Mouse (Mus musculus) forebrain, embryonic 12.5 days (tissue): ENCODE data around the gene Sspn. TPM values are rescaled to one million over a fixed set of nuclear protein-coding genes. Genes with fewer than 3 reads are reported as not detected.
A peak's percentile ranks its signal among the peaks of the same experiment; 100 is the strongest.

Source experiments
- ATAC-seq: fragments of 200-750 bp; cut with Nextera tagmentation; 2 replicates; pipeline ENCODE4 v1.8.0; 2017; ENCODE audit warnings: moderate TSS enrichment; ENCODE audit not compliant: low FRiP score
- H3K27ac ChIP-seq: fragments of 300-500 bp; sonication (generic); 2 replicates; pipeline ENCODE4 v1.5.1; 2016; ENCODE audit warnings: mild to moderate bottlenecking
- H3K27me3 ChIP-seq: fragments of 300-500 bp; sonication (generic); 2 replicates; pipeline ENCODE4 v1.6.1; 2016; ENCODE audit warnings: mild to moderate bottlenecking
- H3K36me3 ChIP-seq: fragments of 300-500 bp; sonication (generic); replicated peaks from 2 replicates; pipeline ENCODE4 v1.6.1; 2016; ENCODE audit warnings: mild to moderate bottlenecking
- H3K4me1 ChIP-seq: fragments of 300-500 bp; sonication (generic); 2 replicates; pipeline ENCODE4 v1.6.1; 2016
- H3K4me2 ChIP-seq: fragments of 300-500 bp; sonication (generic); 2 replicates; pipeline ENCODE4 v1.6.1; 2016; ENCODE audit warnings: mild to moderate bottlenecking, moderate library complexity
- H3K4me3 ChIP-seq: fragments of 300-500 bp; sonication (generic); replicated peaks from 2 replicates; pipeline ENCODE4 v1.5.1; 2016; ENCODE audit warnings: mild to moderate bottlenecking
- H3K9ac ChIP-seq: fragments of 300-500 bp; sonication (generic); 2 replicates; pipeline ENCODE4 v1.6.1; 2016; ENCODE audit warnings: mild to moderate bottlenecking
- H3K9me3 ChIP-seq: fragments of 300-500 bp; sonication (generic); 2 replicates; pipeline ENCODE4 v1.6.1; 2016
- WGBS: fragments of 180-500 bp; shearing (Covaris S2); methylation state at CpG from one replicate; pipeline ENCODE4 v1.1.7; 2016; 5-methylcytosine and 5-hydroxymethylcytosine counted together
- polyA plus RNA-seq: library from polyadenylated mRNA; unstranded; fragments of >200 nt; fragmentation: Nextera tagmentation; extraction: Ambion mirVana; gene quantifications from 2 replicates; pipeline ENCODE4 v1.2.1, GENCODE M21; 2016

Gene Sspn
- polyA plus RNA-seq, 1 experiment from 2014 or later = 3.2 TPM

DNA sequence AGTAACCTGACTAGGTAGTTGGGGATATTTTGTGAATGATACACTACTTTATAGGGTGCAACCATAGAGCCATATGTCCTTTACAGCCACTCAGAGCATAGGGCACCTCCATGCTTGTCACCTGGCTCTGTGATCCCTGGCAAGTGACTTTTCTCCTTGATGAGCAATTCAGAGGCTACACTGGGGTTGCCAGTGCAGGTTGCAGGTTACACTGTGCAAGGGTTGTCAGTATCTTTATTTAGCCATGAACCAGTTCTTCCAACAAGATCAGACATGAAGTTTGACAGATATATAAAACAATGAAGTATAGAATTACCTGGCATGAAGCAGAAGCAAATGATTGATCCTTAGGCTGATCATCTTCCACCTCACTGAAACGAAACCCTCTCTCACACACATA lies 59.1 kb downstream of the Sspn start:
- H3K27me3 ChIP-seq = no peaks in the 10 kb centered on the region
- no peak overlapping the region for H3K9ac ChIP-seq
- H3K4me2 ChIP-seq = no peak overlapping the region
- H3K4me1 ChIP-seq = no peaks in the 10 kb centered on the region
- H3K27ac ChIP-seq = no peak overlapping the region
- no peaks in the 10 kb centered on the region for H3K9me3 ChIP-seq
- no peaks in the 10 kb centered on the region for H3K36me3 ChIP-seq
- WGBS = 78% methylated on average over 1 of the region's 1 CpGs
- ATAC-seq = no peak
- H3K4me3 ChIP-seq = no peak overlapping the region

DNA sequence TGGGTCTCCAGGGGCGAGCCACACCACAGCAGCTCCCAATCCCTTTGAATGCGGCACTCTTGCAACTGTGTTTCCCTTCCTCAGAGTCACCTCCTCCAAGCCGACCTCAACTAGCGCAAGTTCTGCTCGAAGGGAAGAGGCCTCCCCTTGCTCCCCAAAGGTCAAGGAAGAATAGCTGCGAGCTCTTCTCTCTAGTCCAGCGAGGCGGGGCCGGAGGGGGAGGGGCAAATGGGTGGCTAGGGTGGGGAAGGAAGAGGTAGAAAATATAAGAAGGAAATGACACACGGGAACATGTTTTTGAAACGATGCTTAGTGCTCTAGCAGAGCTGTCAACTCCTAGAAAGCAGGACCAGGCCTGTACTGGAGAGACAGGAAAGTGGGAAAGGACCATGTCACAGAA lies 61.1 kb downstream of the Sspn start:
- Histone ChIP-seq H3K27me3 (no peaks in the 10 kb centered on the region), H3K36me3 (no peaks in the 10 kb centered on the region), H3K4me2 (no peak overlapping the region), H3K9me3 (no peaks in the 10 kb centered on the region), H3K4me1 (no peaks in the 10 kb centered on the region), H3K9ac (no peak overlapping the region), H3K27ac (no peak overlapping the region), H3K4me3 (no peak overlapping the region)
- ATAC-seq = no peak
- 80% methylated on average over 11 of the region's 11 CpGs for WGBS

GRCm38 (mm10) chr6:145992985-145993384 lies 61.5 kb downstream of the Sspn start:
- 94% methylated on average over 10 of the region's 10 CpGs for WGBS
- Histone ChIP-seq H3K36me3 (no peaks in the 10 kb centered on the region), H3K4me3 (no peak overlapping the region), H3K9me3 (no peaks in the 10 kb centered on the region), H3K9ac (no peak overlapping the region), H3K27me3 (no peaks in the 10 kb centered on the region), H3K4me2 (no peak overlapping the region), H3K27ac (no peak overlapping the region), H3K4me1 (no peaks in the 10 kb centered on the region)
- ATAC-seq = no peak

DNA sequence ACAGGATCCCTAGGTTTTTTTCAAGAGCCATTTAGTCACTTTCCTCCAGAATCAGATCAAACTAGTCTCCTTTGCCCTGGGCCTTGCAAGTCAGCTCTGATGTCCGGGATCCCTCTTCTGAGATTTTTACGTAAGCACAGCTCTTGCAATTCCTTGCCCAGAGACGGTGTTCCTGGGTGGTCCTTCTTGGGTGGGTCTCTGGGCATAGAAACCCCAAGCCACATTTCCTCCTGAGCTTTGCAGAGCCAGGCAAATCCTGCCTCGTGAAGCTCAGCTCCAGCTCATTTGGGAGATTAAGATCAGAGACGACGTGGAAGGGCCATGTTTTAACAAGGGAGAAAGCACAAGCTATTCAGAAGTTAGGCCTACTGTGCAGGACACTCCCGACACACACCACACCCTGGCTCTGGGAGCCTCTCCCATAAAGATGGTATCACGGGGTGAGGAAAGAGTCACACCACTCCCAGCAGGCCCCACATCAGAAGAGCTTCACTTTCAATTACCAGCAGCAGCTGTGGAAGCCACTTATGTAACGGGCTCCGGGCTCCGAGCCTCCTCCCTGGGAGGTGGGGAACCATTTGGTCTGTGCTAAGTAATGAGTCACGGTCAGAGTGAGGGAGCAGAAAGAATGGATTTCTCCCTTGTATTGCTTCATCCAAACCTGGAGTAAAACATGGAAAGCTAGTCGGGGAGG lies 67.0 kb downstream of the Sspn start:
- 0 out of 2 replicates have a peak, but pooled peaks have one; percentile 14 for ATAC-seq
- 21% methylated on average over 13 of the region's 13 CpGs for WGBS
- Histone ChIP-seq H3K36me3 (no peaks in the 10 kb centered on the region), H3K4me2 (no peak overlapping the region), H3K27ac (no peak overlapping the region), H3K9ac (no peak overlapping the region), H3K27me3 (no peaks in the 10 kb centered on the region), H3K4me3 (no peak overlapping the region), H3K4me1 (peaks cover 8% of the 10 kb centered on the region; the same call in 1 of the 2 replicates), H3K9me3 (no peaks in the 10 kb centered on the region)

DNA sequence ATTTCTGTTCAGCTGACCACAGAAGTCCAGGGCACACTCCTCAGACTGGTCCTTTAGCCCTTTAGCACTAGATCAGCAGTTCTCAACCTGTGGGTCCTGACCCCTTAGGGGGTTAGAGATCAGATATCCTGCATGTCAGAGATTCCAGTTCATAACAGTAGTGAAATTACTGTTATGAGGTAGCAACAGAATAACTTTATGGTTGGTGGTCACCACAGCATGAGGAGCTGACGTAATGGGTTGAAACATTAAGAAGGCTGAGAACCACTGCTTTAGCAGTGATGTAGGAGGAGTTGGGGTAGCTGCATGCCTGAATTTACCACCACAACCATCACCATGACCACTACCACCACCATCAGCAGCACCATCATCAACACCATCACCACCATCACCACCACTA lies 69.3 kb downstream of the Sspn start:
- H3K36me3 ChIP-seq = no peaks in the 10 kb centered on the region
- 93% methylated on average over 1 of the region's 1 CpGs for WGBS
- H3K4me2 ChIP-seq = no peak overlapping the region
- no peak overlapping the region for H3K4me3 ChIP-seq
- H3K9ac ChIP-seq = no peak overlapping the region
- H3K4me1 ChIP-seq = peaks cover 8% of the 10 kb centered on the region; the same call in 1 of the 2 replicates
- H3K9me3 ChIP-seq = no peaks in the 10 kb centered on the region
- ATAC-seq = no peak
- no peaks in the 10 kb centered on the region for H3K27me3 ChIP-seq
- no peak overlapping the region for H3K27ac ChIP-seq

DNA sequence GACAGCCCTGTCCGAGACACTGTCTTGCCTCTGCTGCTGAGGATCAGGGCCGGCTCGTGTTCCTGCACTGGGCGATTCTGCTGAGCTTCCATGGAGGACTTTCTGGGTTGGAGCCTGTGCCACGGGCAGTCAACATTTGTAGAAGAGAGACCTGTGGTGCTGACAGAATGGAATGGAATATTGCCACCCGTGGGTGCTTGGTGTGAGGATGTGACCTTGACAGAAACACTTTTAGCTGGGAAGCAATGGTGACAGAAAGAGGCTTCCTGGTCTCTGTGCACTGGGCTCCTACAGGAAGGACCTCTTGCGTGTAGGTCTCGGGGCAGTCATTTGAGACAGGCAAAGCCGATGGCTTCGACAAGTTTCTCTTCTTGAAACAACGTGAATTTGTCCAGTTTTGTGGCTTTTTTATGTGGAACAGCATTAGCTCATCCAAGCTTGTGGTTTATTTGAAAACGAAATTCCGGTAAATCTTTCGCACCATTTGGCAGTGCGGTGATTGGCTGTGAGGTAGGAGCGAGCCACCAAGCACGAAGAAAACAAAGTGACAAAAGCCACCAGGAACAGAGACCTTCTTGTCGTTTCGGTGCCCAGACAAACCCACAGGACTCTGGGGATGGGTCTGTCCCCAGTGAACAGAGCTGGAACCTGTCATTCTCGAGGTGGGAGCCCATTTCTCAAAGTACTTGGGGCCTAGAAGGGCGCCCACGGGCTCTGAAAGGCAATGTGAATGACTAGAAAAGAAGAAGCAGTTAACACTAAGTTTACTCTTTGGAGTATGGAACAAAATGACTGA lies 70.2 kb downstream of the Sspn start:
- H3K36me3 ChIP-seq = no peaks in the 10 kb centered on the region
- H3K4me2 ChIP-seq = no peak overlapping the region
- H3K4me3 ChIP-seq = no peak overlapping the region
- H3K4me1 ChIP-seq = peaks cover 8% of the 10 kb centered on the region; the same call in 1 of the 2 replicates
- no peak overlapping the region for H3K9ac ChIP-seq
- no peak overlapping the region for H3K27ac ChIP-seq
- H3K9me3 ChIP-seq = no peaks in the 10 kb centered on the region
- ATAC-seq = no peak
- WGBS = 92% methylated on average over 22 of the region's 22 CpGs
- no peaks in the 10 kb centered on the region for H3K27me3 ChIP-seq

GRCm38 (mm10) chr6:146004174-146004601 lies 72.7 kb downstream of the Sspn start:
- ATAC-seq = no peak

DNA sequence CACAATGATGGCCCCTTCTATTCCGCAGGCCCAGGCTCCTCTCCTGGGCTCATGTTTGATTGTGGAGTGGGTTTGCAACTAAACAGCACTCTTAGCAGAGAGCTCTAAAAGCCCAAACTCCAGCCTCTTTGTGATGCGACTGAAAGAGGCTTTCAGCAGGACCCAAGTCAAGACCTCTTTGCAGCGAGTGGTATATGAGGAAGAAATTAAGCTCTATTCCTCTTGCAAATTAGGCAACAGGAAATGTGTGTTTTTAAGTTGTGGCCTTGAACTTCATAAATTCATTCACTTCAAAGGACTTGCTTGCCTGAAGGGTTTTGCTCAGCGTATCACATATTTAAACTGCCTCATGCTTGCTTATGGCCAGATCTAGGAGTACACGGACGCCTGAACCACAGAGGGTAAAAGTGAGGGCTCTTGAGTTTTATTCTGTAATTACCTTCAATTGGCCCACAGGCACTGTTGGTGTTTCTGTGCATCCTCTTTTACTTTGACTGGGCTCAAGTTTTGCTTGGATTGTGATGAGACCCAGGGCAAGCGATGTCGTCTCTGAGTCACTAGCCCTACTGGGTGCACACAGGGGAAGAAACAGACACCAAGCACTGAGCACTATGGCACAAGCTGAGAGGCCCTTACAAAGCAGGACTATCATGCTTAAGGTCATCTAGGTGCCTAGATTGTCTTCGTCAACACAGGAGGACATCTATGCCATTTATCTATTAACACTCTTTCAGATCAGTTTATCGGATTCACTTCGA lies 73.9 kb downstream of the Sspn start:
- H3K4me2 ChIP-seq = no peak overlapping the region
- H3K9me3 ChIP-seq = no peaks in the 10 kb centered on the region
- H3K9ac ChIP-seq = no peak overlapping the region
- ATAC-seq = no peak
- peaks cover 12% of the 10 kb centered on the region; the same call in 1 of the 2 replicates for H3K4me1 ChIP-seq
- 89% methylated on average over 11 of the region's 11 CpGs for WGBS
- no peak overlapping the region for H3K27ac ChIP-seq
- no peaks in the 10 kb centered on the region for H3K36me3 ChIP-seq
- H3K27me3 ChIP-seq = no peaks in the 10 kb centered on the region
- no peak overlapping the region for H3K4me3 ChIP-seq

More at GRCm38 (mm10) chr6:146004174-146004601, 72.7 kb downstream of the Sspn start:
- Histone ChIP-seq H3K27me3 (no peaks in the 10 kb centered on the region), H3K9me3 (no peaks in the 10 kb centered on the region), H3K27ac (no peak overlapping the region), H3K36me3 (no peaks in the 10 kb centered on the region), H3K4me1 (peaks cover 9% of the 10 kb centered on the region; the same call in 1 of the 2 replicates), H3K9ac (no peak overlapping the region), H3K4me3 (no peak overlapping the region), H3K4me2 (no peak overlapping the region)
- WGBS = 87% methylated on average over 3 of the region's 3 CpGs

- Histone ChIP-seq H3K9me3 (no peaks in the 10 kb centered on the region), H3K4me3 (no peak overlapping the region), H3K9ac (no peak overlapping the region), H3K4me1 (peaks cover 15% of the 10 kb centered on the region; the same call in 1 of the 2 replicates), H3K36me3 (no peaks in the 10 kb centered on the region), H3K27ac (no peak overlapping the region), H3K27me3 (no peaks in the 10 kb centered on the region), H3K4me2 (no peak overlapping the region)
- ATAC-seq = no peak
- WGBS = 76% methylated on average over 3 of the region's 3 CpGs
These were observed 74.6 kb downstream of the Sspn start for GRCm38 (mm10) chr6:146005935-146006564.

DNA sequence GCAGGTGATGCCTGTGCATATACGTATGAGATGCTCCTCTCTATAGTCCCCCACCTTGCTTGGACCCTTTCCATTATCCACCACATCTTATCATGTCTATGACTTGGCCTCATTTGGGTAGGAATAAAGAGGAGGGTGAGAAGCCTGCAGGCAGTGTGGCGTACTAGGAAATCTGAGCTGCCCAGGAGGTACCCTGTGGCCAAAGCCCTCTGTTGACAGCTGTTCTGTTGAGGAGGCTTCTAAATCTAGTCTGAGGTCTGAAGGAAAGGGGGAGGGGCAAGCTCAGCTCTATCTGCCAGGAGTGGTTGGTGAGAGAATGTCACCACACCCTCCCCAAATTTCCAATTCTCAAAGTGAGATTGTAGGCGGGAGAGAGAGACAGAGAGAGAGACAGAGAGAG lies 75.3 kb downstream of the Sspn start:
- no peak for ATAC-seq
- Histone ChIP-seq H3K4me1 (peaks cover 15% of the 10 kb centered on the region; the same call in 1 of the 2 replicates), H3K36me3 (no peaks in the 10 kb centered on the region), H3K4me2 (no peak overlapping the region), H3K9me3 (no peaks in the 10 kb centered on the region), H3K27me3 (no peaks in the 10 kb centered on the region), H3K27ac (no peak overlapping the region), H3K9ac (no peak overlapping the region), H3K4me3 (no peak overlapping the region)
- WGBS = 65% methylated on average over 3 of the region's 3 CpGs

DNA sequence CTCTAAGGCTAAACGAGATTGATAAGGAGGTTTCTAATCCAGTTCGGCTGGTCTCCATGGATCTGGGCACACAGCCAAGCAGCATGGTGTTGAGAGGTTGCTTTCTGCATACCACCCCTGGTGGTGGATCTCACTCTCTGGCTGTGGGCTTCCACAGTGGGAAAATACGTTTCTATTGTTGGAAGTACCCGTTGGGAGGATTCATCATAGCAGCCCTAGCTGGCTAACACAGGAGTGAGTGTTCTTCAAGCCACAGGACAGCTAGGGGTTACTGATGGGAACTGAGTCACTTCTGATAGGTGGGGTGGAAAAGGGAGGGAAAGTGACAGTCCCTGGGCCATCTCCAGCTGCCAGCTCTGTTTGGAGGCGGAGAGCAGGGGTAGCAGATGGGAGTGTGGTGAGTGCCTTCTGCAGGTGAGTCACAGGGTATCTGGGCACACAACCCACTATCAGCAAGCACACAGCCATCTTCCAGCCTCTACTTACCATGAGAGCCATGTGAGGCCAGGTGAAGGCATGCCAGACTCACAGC lies 77.1 kb downstream of the Sspn start:
- ATAC-seq = peak; percentile 39; the same call in 1 of the 2 replicates
- Histone ChIP-seq H3K4me2 (no peak overlapping the region), H3K4me3 (no peak overlapping the region), H3K9ac (no peak overlapping the region), H3K27me3 (no peaks in the 10 kb centered on the region), H3K9me3 (no peaks in the 10 kb centered on the region), H3K4me1 (peaks cover 15% of the 10 kb centered on the region; the same call in 1 of the 2 replicates), H3K36me3 (no peaks in the 10 kb centered on the region), H3K27ac (no peak overlapping the region)
- WGBS = 47% methylated on average over 5 of the region's 5 CpGs
